Mouse (Mus musculus) kidney, embryonic 16.5 days (tissue): Measurements from ENCODE around the gene Prr36. TPM values are rescaled to one million over a fixed set of nuclear protein-coding genes. Genes with fewer than 3 reads are reported as not detected.

ENCODE experiments used
- ATAC-seq: fragments of 200-750 bp; cut with Nextera tagmentation; 2 replicates; pipeline ENCODE4 v1.8.0; 2017; ENCODE audit warnings: moderate TSS enrichment; ENCODE audit not compliant: low FRiP score, low TSS enrichment
- H3K27ac ChIP-seq: fragments of 300-500 bp; sonication (generic); 2 replicates; pipeline ENCODE4 v1.5.1; 2014; ENCODE audit warnings: low read length
- H3K27me3 ChIP-seq: fragments of 300-500 bp; sonication (generic); 2 replicates; pipeline ENCODE4 v1.6.1; 2014; ENCODE audit warnings: low read length, control low read depth, mixed read lengths; ENCODE audit not compliant: insufficient read depth
- H3K36me3 ChIP-seq: fragments of 300-500 bp; sonication (generic); 2 replicates; pipeline ENCODE4 v1.6.1; 2014; ENCODE audit warnings: low read length, control low read depth, mixed read lengths; ENCODE audit not compliant: insufficient read depth
- H3K4me1 ChIP-seq: fragments of 300-500 bp; sonication (generic); 2 replicates; pipeline ENCODE4 v1.6.1; 2014; ENCODE audit warnings: low read length, control low read depth, mixed read lengths; ENCODE audit not compliant: insufficient read depth
- H3K4me2 ChIP-seq: fragments of 300-500 bp; sonication (generic); replicated peaks from 2 replicates; pipeline ENCODE4 v1.6.1; 2014; ENCODE audit warnings: low read depth, low read length
- H3K4me3 ChIP-seq: fragments of 300-500 bp; sonication (generic); 2 replicates; pipeline ENCODE4 v1.5.1; 2014; ENCODE audit warnings: mild to moderate bottlenecking, low read length
- H3K9ac ChIP-seq: fragments of 300-500 bp; sonication (generic); replicated peaks from 2 replicates; pipeline ENCODE4 v1.6.1; 2014; ENCODE audit warnings: low read length
- H3K9me3 ChIP-seq: fragments of 300-500 bp; sonication (generic); 2 replicates; pipeline ENCODE4 v1.6.1; 2016; ENCODE audit warnings: low read length, control low read depth
- WGBS: fragments of 180-500 bp; shearing (Covaris S2); extraction: QIAGEN DNeasy Blood & Tissue Kit; methylation state at CpG from one replicate; pipeline ENCODE4 v1.1.7; 2014; 5-methylcytosine and 5-hydroxymethylcytosine counted together
- polyA plus RNA-seq: library from polyadenylated mRNA; unstranded; fragments of >200 nt; fragmentation: Nextera tagmentation; extraction: Ambion mirVana; gene quantifications from 2 replicates; pipeline ENCODE4 v1.2.1, GENCODE M21; 2015

Gene Prr36
- polyA plus RNA-seq, 1 experiment from 2014 or later = 4.7 TPM

DNA sequence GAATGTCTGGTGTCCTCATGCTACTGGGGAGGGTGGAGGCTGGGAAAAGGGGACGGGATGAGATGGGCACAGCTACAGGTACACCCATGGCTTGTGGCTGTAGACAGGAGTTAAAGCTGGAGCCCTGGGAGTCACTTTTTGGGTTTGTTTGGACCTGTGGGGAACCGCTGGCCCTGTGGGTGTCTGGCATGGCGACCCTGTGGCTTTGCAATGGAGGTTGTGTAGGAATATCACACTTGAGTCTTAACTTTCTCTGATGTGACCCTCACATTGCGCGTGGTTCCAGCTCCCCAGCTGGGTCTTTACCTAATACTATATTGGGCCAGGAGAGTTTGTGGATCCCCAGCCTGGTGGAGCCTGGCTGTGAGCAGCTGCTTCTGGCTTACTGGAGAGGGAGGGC, 27.8 kb upstream of the Prr36 start:
- no peaks in the 10 kb centered on the region for H3K9me3 ChIP-seq
- H3K4me3 ChIP-seq = no peak overlapping the region
- no peak overlapping the region for H3K4me2 ChIP-seq
- H3K27ac ChIP-seq = no peak overlapping the region
- no peak overlapping the region for H3K9ac ChIP-seq
- H3K27me3 ChIP-seq = no peaks in the 10 kb centered on the region
- peaks cover 56% of the 10 kb centered on the region for H3K36me3 ChIP-seq
- H3K4me1 ChIP-seq = peaks cover 23% of the 10 kb centered on the region
- 96% methylated on average over 5 of the region's 5 CpGs for WGBS
- no peak for ATAC-seq

DNA sequence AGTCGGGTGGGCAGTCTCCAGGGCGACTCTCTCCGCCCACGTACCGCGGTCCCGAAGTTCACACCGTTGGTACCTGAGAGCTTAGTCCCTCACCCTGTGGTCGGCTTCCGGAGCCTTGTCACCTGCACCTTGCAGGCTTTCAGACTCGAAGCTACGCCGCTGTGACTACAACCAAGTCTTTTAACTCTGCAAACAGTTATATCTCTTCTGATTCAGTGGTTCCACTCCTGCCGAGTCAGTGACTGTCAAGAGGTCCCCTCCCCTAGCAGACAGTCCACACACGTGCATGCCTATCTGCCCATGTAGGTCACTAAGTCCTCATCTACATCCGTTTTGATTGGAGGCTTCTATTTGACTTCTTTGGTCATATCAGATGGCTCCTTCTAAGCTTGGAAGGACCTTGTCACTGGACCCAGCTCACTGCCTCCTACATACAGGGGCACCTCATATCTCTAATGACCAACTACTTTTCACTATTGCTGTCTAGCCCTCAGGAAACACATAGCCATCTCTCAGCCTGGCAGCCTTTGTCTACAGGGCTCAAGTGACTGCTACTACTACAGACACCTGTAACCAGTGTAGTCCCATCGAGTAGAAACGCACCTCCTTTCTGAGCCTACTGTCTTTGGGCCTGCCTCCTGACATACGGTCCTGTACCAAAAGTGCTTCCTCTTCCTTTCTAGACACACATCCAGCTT, 22.1 kb upstream of the Prr36 start:
- H3K36me3 ChIP-seq = peaks cover 19% of the 10 kb centered on the region
- 11% methylated on average over 19 of the region's 19 CpGs for WGBS
- ATAC-seq = no peak; the same call in 1 of the 2 replicates

DNA sequence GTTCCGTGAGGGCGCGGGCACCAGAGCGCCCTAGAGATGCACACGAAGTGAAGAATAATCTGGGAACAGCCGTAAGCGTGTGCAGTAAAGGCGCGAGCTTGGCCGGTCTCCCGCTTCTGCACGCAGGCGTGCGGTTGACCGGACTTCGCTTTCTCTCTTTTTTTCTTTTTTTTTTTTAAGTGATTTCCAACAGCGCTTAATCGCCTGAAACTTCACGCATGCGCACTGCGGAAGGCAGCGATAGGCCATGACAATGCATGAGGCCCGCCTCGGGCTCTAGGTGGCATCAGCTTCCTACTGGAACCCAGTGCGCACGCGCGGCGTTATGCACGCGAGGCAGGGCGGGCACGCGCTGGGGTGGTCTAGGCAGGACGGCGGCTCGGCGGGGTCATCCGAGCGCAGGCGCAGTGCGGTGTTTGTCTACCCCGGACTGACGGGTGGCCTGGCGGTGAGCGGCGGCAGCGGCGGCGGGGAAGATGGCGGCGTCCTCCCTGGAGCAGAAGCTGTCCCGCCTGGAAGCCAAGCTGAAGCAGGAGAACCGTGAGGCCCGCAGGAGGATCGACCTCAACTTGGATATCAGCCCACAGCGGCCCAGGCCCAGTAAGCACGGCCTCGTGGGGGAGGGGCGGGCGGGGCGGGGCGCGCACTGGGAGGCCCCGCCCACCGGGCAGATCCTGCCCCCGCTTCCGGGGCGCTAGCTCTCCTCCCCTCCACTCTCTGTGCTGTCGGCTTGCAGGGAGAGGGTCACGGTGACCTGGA, 21.4 kb upstream of the Prr36 start, which contains the start of the genes Map2k7 and Gm49320:
Gene Map2k7 (plus strand): TSS at position 307 of the 759 bp plus-strand sequence.
Gene Gm49320 (plus strand): TSS at position 432 of the 759 bp plus-strand sequence.
- ATAC-seq = peak; percentile 95
- Histone ChIP-seq H3K9ac (peak within 1 kb of the TSS; percentile 84), H3K36me3 (peaks cover 12% of the 10 kb centered on the region), H3K27me3 (no peaks in the 10 kb centered on the region), H3K9me3 (no peaks in the 10 kb centered on the region), H3K27ac (peak within 1 kb of the TSS; percentile 95), H3K4me2 (peak within 1 kb of the TSS; percentile 70), H3K4me1 (peaks cover 30% of the 10 kb centered on the region), H3K4me3 (peak within 1 kb of the TSS; percentile 83)
- WGBS = under 1% methylated on average over 64 of the region's 71 CpGs

More for the DNA sequence above, 22.1 kb upstream of the Prr36 start:
- Histone ChIP-seq H3K9me3 (no peaks in the 10 kb centered on the region), H3K9ac (peak overlapping the region; percentile 84), H3K4me3 (peak overlapping the region; percentile 83), H3K4me2 (peak overlapping the region; percentile 70), H3K27me3 (no peaks in the 10 kb centered on the region), H3K27ac (peak overlapping the region; percentile 92), H3K4me1 (peaks cover 30% of the 10 kb centered on the region)

DNA sequence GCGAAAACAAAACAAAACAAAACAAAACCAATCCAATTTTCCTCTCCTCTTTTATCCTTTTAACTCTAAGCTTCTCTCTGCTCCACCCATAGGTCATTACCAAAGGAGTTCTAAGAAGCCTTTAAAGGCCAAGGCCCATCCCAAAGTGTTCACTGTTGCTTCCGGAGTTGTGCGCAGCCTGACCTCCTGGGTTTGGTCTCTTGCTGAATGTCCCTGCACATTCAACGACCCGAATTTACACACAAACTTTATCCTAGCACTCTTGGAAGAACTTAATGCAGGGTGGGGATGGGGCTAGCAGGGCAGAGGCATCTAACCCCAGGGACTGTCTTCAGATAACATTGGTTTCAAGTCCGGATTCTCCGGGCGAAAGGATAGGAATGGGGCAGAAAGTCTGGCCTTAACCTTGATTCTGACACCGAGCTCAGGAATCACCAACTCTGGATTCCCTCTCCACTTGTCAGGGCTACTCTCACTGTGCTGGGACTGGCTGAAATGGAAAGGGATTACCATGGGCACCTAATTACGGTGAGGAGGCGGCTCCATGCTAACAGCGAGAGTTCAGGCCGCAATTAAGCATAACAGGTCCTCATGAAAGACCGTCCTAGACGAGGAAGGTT, 20.7 kb upstream of the Prr36 start:
- 17% methylated on average over 15 of the region's 15 CpGs for WGBS

DNA sequence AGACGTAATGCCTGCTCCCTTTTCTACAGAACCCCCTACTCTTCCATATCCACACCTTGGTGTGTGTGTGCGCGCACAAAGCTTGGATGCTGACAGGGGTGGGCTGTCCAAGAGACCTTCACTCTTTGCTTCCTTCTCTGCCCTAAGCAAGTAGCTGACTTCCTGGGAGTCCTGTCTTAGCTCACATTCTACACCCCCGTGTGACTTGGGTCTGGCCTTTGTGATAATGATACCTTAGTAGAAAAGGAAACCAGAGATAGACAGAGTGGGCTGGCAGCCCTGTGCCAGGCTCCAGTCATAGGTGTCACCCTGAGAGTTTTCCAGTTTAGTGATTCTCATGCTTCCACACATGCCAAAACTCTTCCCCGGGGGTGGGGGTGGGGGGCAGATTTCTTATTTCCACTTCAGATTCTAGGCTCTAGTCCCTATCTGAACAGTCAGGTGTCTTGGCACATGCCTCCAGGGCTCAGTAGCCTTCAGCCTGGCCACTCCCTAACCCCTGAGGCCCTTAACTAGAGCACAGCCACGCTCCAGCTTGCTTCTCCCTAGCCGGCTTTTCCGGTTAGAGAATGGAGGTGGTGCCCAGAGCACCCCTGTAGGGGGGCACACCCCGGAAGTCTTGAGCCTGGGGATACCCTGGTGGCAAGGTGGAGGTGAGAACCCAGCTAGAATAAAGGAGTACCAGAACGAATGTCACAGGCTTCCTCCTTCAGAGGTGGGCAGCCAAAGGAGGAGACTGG, 13.5 kb upstream of the Prr36 start:
- Histone ChIP-seq H3K27ac (no peak overlapping the region), H3K4me1 (peaks cover 7% of the 10 kb centered on the region), H3K9me3 (no peaks in the 10 kb centered on the region), H3K36me3 (no peaks in the 10 kb centered on the region), H3K9ac (no peak overlapping the region), H3K27me3 (peaks cover 2% of the 10 kb centered on the region; the same call in 1 of the 2 replicates), H3K4me2 (no peak overlapping the region), H3K4me3 (no peak overlapping the region)
- no peak for ATAC-seq
- 55% methylated on average over 10 of the region's 10 CpGs for WGBS

More for the DNA sequence above, 20.7 kb upstream of the Prr36 start:
- Histone ChIP-seq H3K4me3 (peak overlapping the region; percentile 83), H3K36me3 (peaks cover 5% of the 10 kb centered on the region), H3K4me2 (peak overlapping the region; percentile 65), H3K27ac (peak overlapping the region; percentile 95), H3K9me3 (no peaks in the 10 kb centered on the region), H3K27me3 (no peaks in the 10 kb centered on the region), H3K4me1 (peaks cover 30% of the 10 kb centered on the region), H3K9ac (peak overlapping the region; percentile 76)
- ATAC-seq = no peak; the same call in 1 of the 2 replicates

GRCm38 (mm10) chr8:4229784-4230183, 12.5 kb upstream of the Prr36 start:
- no peak overlapping the region for H3K27ac ChIP-seq
- H3K9ac ChIP-seq = no peak overlapping the region
- WGBS = 73% methylated on average over 5 of the region's 5 CpGs
- peaks cover 7% of the 10 kb centered on the region for H3K4me1 ChIP-seq
- no peaks in the 10 kb centered on the region for H3K9me3 ChIP-seq
- peaks cover 2% of the 10 kb centered on the region; the same call in 1 of the 2 replicates for H3K27me3 ChIP-seq
- no peaks in the 10 kb centered on the region for H3K36me3 ChIP-seq
- ATAC-seq = no peak
- H3K4me3 ChIP-seq = no peak overlapping the region
- no peak overlapping the region for H3K4me2 ChIP-seq

GRCm38 (mm10) chr8:4227919-4228318, 10.7 kb upstream of the Prr36 start:
- Histone ChIP-seq H3K4me1 (peaks cover 7% of the 10 kb centered on the region), H3K4me2 (no peak overlapping the region), H3K9me3 (no peaks in the 10 kb centered on the region), H3K27me3 (peaks cover 2% of the 10 kb centered on the region; the same call in 1 of the 2 replicates), H3K9ac (no peak overlapping the region), H3K4me3 (no peak overlapping the region), H3K27ac (no peak overlapping the region), H3K36me3 (no peaks in the 10 kb centered on the region)
- WGBS = 92% methylated on average over 4 of the region's 4 CpGs
- ATAC-seq = no peak

- Histone ChIP-seq H3K9ac (peak within 1 kb of the TSS; percentile 52), H3K27me3 (peaks cover 2% of the 10 kb centered on the region; the same call in 1 of the 2 replicates), H3K4me3 (peak within 1 kb of the TSS; percentile 43), H3K9me3 (no peaks in the 10 kb centered on the region), H3K36me3 (no peaks in the 10 kb centered on the region), H3K27ac (no peak within 1 kb of the TSS), H3K4me2 (peak within 1 kb of the TSS; percentile 60), H3K4me1 (peaks cover 7% of the 10 kb centered on the region)
- peak; percentile 82 for ATAC-seq
- WGBS = 4% methylated on average over 33 of the region's 33 CpGs
Measured at GRCm38 (mm10) chr8:4226739-4227347, 9.6 kb upstream of the Prr36 start, which contains the start of gene Lrrc8e. Gene Lrrc8e (plus strand): TSS chr8:4226827.

GRCm38 (mm10) chr8:4226323-4226722, 9.1 kb upstream of the Prr36 start:
- H3K27ac ChIP-seq = no peak overlapping the region
- peaks cover 2% of the 10 kb centered on the region; the same call in 1 of the 2 replicates for H3K27me3 ChIP-seq
- peak overlapping the region; percentile 43 for H3K4me3 ChIP-seq
- peak overlapping the region; percentile 52 for H3K9ac ChIP-seq
- no peaks in the 10 kb centered on the region for H3K36me3 ChIP-seq
- peak; percentile 18; the same call in 1 of the 2 replicates for ATAC-seq
- WGBS = 18% methylated on average over 4 of the region's 4 CpGs
- peak overlapping the region; percentile 60 for H3K4me2 ChIP-seq
- H3K4me1 ChIP-seq = peaks cover 7% of the 10 kb centered on the region
- no peaks in the 10 kb centered on the region for H3K9me3 ChIP-seq
